Mouse (Mus musculus) embryonic facial prominence, embryonic 12.5 days (tissue): ENCODE results near the gene Tbxas1. TPM values are rescaled to one million over a fixed set of nuclear protein-coding genes. Genes with fewer than 3 reads are reported as not detected.
A peak's percentile ranks its signal among the peaks of the same experiment; 100 is the strongest.

Source experiments
- ATAC-seq: fragments of 200-750 bp; cut with Nextera tagmentation; 2 replicates; pipeline ENCODE4 v1.8.0; 2017; ENCODE audit not compliant: insufficient number of reproducible peaks, insufficient read depth, low FRiP score, low TSS enrichment
- H3K27ac ChIP-seq: fragments of 300-500 bp; sonication (generic); 2 replicates; pipeline ENCODE4 v1.5.1; 2016; ENCODE audit warnings: mild to moderate bottlenecking
- H3K27me3 ChIP-seq: fragments of 300-500 bp; sonication (generic); 2 replicates; pipeline ENCODE4 v1.6.1; 2016; ENCODE audit warnings: mild to moderate bottlenecking, moderate library complexity
- H3K36me3 ChIP-seq: fragments of 300-500 bp; sonication (generic); 2 replicates; pipeline ENCODE4 v1.6.1; 2016; ENCODE audit warnings: mild to moderate bottlenecking
- H3K4me1 ChIP-seq: fragments of 300-500 bp; sonication (generic); 2 replicates; pipeline ENCODE4 v1.6.1; 2016
- H3K4me2 ChIP-seq: fragments of 300-500 bp; sonication (generic); replicated peaks from 2 replicates; pipeline ENCODE4 v1.6.1; 2016; ENCODE audit warnings: mild to moderate bottlenecking, moderate library complexity
- H3K4me3 ChIP-seq: fragments of 300-500 bp; sonication (generic); 2 replicates; pipeline ENCODE4 v1.5.1; 2016; ENCODE audit warnings: mild to moderate bottlenecking
- H3K9ac ChIP-seq: fragments of 300-500 bp; sonication (generic); 2 replicates; pipeline ENCODE4 v1.6.1; 2016; ENCODE audit warnings: mild to moderate bottlenecking, moderate library complexity
- H3K9me3 ChIP-seq: fragments of 300-500 bp; sonication (generic); 2 replicates; pipeline ENCODE4 v1.6.1; 2016; ENCODE audit warnings: mild to moderate bottlenecking, moderate library complexity
- WGBS: fragments of 180-500 bp; shearing (Covaris S2); methylation state at CpG from one replicate; pipeline ENCODE4 v1.1.7; 2016; 5-methylcytosine and 5-hydroxymethylcytosine counted together
- polyA plus RNA-seq: library from polyadenylated mRNA; unstranded; fragments of >200 nt; fragmentation: Nextera tagmentation; extraction: Ambion mirVana; gene quantifications from 2 replicates; pipeline ENCODE4 v1.2.1, GENCODE M21; 2016

Tbxas1 gene
- polyA plus RNA-seq: 1.4 and 2.2 TPM in 2 replicates

DNA sequence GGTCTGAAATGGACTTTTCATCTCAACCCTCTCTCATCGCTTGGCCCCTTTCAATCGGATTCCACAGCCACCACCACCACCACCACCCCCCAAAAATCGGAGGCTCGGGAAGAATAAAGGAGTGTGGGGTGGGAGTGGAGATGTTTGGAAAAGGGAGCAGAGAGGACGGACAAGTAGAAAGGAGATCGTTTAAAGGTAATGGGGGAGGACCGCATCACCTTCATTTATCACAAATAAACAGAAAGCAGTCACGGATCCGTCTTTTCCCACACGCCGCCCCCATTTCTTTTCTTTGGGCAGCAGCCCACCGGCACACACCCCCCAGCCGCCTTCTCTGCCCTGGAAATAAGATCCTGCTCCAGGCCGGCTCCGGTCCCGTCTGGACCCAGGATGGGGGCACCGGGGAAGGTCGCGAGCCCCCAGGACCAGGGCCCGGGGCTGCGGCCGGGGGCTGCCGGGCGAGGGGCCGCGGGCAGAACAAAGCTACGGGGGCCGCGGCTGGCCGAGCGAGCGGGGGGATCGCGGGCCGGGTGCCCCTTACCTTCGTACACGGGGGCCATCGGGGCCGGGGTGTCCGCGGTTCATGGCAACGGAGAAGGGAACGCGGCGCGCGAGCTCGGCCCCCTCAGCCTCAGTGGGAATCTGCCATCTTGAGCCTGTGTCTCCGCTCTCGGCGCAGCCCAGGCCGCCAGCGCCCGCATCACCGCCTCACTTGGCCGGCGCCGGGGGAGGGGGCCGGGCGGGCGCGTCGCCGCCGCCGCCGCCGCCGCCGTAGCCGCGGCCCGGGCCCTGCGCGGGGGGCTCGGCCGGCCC is at the start of gene Tbxas1:
Gene Tbxas1, plus strand, starts transcription at position 147 of the 813 bp plus-strand sequence.
- peak within 1 kb of the TSS; percentile 99 for H3K4me3 ChIP-seq
- H3K9ac ChIP-seq: peak within 1 kb of the TSS; percentile 98
- WGBS: 1% methylated on average over 62 of the region's 77 CpGs
- H3K4me2 ChIP-seq: peak within 1 kb of the TSS; percentile 59
- peaks cover 27% of the 10 kb centered on the region for H3K4me1 ChIP-seq
- H3K9me3 ChIP-seq: no peaks in the 10 kb centered on the region
- H3K36me3 ChIP-seq: no peaks in the 10 kb centered on the region
- H3K27me3 ChIP-seq: no peaks in the 10 kb centered on the region
- H3K27ac ChIP-seq: peak within 1 kb of the TSS; percentile 94
- no peak; the same call in 1 of the 2 replicates for ATAC-seq

DNA sequence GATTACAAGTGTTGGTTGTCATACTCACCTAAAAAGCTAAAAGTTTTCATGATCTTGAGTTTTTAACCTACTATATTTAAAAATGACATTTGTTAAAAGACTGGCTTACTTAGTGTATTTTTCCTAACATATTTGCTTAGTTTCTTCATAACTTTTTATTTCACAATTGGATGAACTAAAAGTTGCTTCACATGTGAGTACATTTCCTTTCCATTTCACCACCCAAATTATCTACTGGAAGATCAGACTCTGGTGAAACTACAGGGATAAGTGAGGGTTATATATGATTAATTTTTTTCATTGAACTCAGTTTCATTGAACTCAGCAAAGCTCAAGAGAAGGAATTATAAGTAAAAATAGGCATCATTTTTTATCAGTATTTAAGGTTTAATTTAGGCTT is 49.3 kb upstream of the Tbxas1 start:
- Histone ChIP-seq H3K4me3 (no peak overlapping the region), H3K4me2 (no peak overlapping the region), H3K4me1 (no peaks in the 10 kb centered on the region; the same call in 1 of the 2 replicates), H3K9ac (no peak overlapping the region), H3K27ac (no peak overlapping the region), H3K27me3 (no peaks in the 10 kb centered on the region), H3K9me3 (no peaks in the 10 kb centered on the region), H3K36me3 (no peaks in the 10 kb centered on the region)
- ATAC-seq: no peak

DNA sequence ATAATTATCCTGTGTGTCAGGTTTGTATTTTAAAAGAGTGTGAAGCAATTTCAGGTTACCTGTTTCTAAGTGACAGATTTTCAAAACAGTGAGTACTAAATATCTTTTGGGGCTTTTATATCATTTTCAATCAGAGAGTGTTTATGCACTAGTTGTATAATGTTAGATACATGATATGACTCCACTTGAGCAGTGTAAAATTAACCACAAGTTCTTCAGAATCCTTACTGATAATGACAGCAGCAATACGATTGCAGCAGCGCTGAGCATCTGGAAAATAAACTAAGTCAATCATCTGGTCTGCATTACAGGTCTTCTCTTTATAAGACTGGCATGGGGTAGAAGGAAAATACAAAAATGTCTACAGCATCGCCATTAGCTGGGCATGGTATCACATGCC is 48.3 kb upstream of the Tbxas1 start:
- no peak for ATAC-seq
- Histone ChIP-seq H3K4me1 (peaks cover 4% of the 10 kb centered on the region), H3K9me3 (no peaks in the 10 kb centered on the region), H3K27me3 (no peaks in the 10 kb centered on the region), H3K4me2 (no peak overlapping the region), H3K27ac (no peak overlapping the region), H3K36me3 (no peaks in the 10 kb centered on the region), H3K4me3 (no peak overlapping the region), H3K9ac (no peak overlapping the region)
- 46% methylated on average over 3 of the region's 3 CpGs for WGBS

DNA sequence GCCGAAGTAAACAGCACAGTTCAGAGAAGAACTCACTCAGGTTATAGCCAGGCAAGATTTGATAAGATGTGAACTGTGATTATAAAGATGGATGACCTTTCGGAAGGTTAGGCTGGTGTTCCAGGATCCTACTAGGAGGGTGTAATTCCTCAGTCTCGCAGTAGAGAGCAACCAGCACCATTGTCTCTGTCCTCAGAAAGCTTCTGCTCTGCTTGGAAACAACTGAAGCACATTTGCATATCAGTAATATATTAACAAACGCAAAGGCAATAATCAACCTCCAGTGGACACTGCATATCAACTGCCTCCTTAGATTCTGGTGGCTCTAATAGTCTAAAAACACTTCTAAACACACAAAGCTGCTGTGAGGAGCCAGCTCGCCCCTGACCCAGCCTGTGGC is 47.8 kb upstream of the Tbxas1 start:
- no peaks in the 10 kb centered on the region for H3K9me3 ChIP-seq
- no peak for ATAC-seq
- WGBS: 73% methylated on average over 5 of the region's 5 CpGs

DNA sequence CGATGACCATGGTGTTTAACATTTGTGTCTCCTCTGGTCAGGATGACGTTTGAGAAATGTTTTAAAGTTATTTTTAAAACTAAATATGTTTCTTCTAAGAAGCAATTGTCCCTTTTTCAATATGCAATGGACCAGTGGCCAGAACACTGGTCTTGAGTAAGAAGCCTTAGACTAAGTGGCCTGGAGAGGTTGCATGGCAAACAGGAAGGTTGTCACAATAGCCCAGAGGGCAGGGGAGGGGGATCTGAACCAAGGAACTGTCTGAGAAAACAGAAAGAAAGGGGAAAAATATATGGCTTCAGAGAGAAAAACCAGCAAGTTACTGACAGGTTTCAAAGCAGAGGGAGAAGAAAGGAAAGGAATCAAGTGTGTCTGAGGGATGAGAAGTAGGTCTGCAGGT is 47.0 kb upstream of the Tbxas1 start:
- Histone ChIP-seq H3K4me3 (no peak overlapping the region), H3K4me1 (peaks cover 14% of the 10 kb centered on the region), H3K27ac (no peak overlapping the region), H3K9me3 (no peaks in the 10 kb centered on the region), H3K36me3 (no peaks in the 10 kb centered on the region), H3K4me2 (no peak overlapping the region), H3K9ac (no peak overlapping the region), H3K27me3 (no peaks in the 10 kb centered on the region)
- no peak for ATAC-seq
- 85% methylated on average over 2 of the region's 2 CpGs for WGBS

More for the DNA sequence above, 47.8 kb upstream of the Tbxas1 start:
- no peak overlapping the region for H3K4me3 ChIP-seq
- no peaks in the 10 kb centered on the region for H3K36me3 ChIP-seq
- no peak overlapping the region for H3K27ac ChIP-seq
- no peak overlapping the region for H3K9ac ChIP-seq
- peaks cover 8% of the 10 kb centered on the region for H3K4me1 ChIP-seq
- no peaks in the 10 kb centered on the region for H3K27me3 ChIP-seq
- no peak overlapping the region for H3K4me2 ChIP-seq

DNA sequence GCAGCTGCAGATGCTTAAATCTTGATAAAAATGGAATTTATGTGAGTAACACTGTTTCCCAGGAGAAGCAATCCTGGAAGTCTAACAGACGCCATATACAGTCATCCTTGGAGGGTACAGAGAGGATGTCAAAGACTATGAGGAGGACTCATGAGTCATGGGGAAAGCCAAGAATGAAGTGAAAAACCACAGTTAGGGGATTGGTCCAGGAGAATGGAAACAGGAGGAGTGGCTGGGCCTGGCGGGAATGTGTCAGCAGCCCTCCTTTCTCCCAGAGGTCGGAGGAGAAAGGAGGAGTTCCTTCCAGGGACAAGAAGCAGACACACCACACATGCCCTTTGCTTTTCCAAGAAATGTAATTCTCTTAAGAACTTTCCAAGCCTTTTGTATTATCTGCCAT is 45.8 kb upstream of the Tbxas1 start:
- peaks cover 14% of the 10 kb centered on the region for H3K4me1 ChIP-seq
- no peaks in the 10 kb centered on the region for H3K36me3 ChIP-seq

DNA sequence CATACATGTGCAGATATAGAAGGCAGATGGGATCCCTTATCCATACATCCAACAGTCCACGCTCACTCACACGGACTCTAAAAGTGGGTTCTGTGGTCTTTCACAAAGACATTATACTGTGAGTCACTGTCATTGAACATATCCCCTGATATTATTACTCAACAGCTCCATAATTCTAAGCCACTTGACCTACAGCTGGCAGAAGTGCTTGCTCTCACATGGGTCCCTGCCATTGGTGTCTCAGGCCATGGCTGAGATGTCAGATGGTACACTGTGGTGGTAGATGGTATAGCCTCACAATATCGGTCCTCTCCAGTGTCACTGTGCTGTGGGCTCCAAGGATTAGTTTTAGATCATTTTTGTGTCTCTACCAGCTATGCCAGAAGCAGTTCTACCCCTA is 41.5 kb upstream of the Tbxas1 start:
- Histone ChIP-seq H3K9ac (no peak overlapping the region), H3K27me3 (no peaks in the 10 kb centered on the region), H3K27ac (no peak overlapping the region), H3K9me3 (no peaks in the 10 kb centered on the region), H3K36me3 (no peaks in the 10 kb centered on the region), H3K4me3 (no peak overlapping the region), H3K4me2 (no peak overlapping the region), H3K4me1 (peaks cover 18% of the 10 kb centered on the region)
- WGBS: 92% methylated on average over 3 of the region's 3 CpGs
- no peak for ATAC-seq

More for the DNA sequence above, 45.8 kb upstream of the Tbxas1 start:
- H3K27ac ChIP-seq: no peak overlapping the region
- WGBS: 71% methylated on average over 3 of the region's 3 CpGs
- H3K27me3 ChIP-seq: no peaks in the 10 kb centered on the region
- ATAC-seq: no peak
- no peak overlapping the region for H3K4me3 ChIP-seq
- no peak overlapping the region for H3K9ac ChIP-seq
- no peak overlapping the region for H3K4me2 ChIP-seq
- H3K9me3 ChIP-seq: no peaks in the 10 kb centered on the region

DNA sequence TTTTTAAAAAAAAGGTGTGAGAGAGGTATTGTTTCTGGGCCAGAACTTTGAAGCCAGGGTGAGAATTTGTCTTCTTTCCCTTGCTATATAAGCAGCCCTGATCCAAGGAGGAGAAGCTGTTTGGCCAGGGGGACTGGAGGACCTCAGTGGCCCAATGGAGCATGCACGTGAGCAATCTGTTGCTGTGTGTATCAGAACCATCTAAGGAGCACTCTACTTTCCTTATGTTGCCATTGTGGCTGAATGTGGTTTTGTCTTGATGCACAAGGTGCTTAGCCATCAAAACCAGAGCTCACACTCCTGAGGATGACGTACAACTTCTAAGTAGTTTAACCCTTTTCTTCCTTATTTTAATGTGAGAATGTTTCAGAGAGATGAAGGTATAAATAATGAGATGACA is 40.5 kb upstream of the Tbxas1 start:
- Histone ChIP-seq H3K27ac (no peak overlapping the region), H3K9ac (no peak overlapping the region), H3K4me1 (peaks cover 18% of the 10 kb centered on the region), H3K27me3 (no peaks in the 10 kb centered on the region), H3K4me3 (no peak overlapping the region), H3K4me2 (no peak overlapping the region), H3K9me3 (no peaks in the 10 kb centered on the region), H3K36me3 (no peaks in the 10 kb centered on the region; the same call in 1 of the 2 replicates)
- 71% methylated on average over 2 of the region's 2 CpGs for WGBS
- ATAC-seq: no peak

DNA sequence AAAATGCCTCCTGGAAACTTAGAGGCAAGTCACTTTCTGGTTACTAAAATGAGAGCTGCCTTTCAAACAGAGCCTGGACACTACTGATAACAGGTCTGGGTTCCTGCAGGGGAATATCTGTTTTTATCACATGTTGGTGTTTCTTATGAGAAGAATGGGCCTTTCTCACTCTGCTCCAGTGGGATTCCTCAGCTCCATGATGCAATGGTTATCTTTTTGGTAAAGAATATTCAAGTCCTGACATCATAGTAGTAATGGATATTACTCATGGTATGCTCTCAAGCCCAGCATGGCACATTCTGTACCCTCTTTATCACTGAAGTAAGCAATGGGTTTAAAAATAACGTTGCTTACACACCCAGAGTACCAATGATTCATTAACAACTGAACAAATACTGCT is 40.0 kb upstream of the Tbxas1 start:
- Histone ChIP-seq H3K4me2 (no peak overlapping the region), H3K4me1 (peaks cover 18% of the 10 kb centered on the region), H3K27ac (no peak overlapping the region), H3K4me3 (no peak overlapping the region), H3K36me3 (no peaks in the 10 kb centered on the region; the same call in 1 of the 2 replicates), H3K9me3 (no peaks in the 10 kb centered on the region), H3K27me3 (no peaks in the 10 kb centered on the region), H3K9ac (no peak overlapping the region)
- ATAC-seq: no peak
- 90% methylated on average over 1 of the region's 1 CpGs for WGBS

DNA sequence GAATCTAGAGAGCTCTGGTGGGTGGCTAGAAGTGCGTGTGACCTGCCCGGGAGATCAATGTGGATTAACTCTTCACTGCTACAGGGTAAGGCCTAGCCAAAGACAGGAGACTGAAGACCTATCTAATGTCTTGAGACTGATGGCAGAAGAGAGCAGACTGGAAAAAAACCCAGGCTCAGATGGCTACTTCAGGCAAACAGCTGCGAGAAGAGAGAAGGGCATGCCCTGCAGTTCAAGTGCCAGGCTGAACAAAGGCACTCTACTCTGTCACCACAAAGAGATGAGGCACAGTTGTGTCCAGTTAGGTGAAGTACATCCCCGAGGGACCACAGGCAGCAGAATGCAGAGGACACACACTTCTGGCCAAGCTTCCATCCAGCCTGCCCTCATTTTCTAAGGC is 37.1 kb upstream of the Tbxas1 start:
- Histone ChIP-seq H3K4me2 (no peak overlapping the region), H3K27ac (no peak overlapping the region), H3K9ac (no peak overlapping the region), H3K9me3 (no peaks in the 10 kb centered on the region), H3K4me1 (0 out of 2 replicates have a peak, but pooled peaks cover 5% of the 10 kb centered on the region), H3K4me3 (no peak overlapping the region), H3K36me3 (no peaks in the 10 kb centered on the region; the same call in 1 of the 2 replicates), H3K27me3 (no peaks in the 10 kb centered on the region)
- ATAC-seq: no peak
- 77% methylated on average over 4 of the region's 4 CpGs for WGBS

DNA sequence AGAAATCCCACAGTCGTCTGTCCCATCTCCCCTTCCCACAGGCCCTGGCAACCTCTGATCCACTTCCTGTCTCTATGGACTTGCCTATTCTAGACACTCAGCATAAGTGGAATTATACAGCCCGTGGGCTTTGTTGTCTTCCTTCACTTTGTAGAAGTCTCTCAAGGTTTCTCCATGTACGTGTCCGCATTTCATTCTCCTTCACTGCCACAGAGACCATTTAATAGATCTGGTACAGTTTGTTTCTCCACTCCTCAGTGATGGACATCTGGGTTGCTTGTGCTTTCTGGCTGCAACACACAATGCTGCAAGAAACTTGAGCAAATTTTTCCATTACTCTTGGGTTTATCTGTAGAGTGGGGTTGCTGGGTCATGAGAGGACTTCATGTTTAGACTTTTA is 35.3 kb upstream of the Tbxas1 start:
- WGBS: 68% methylated on average over 4 of the region's 4 CpGs
- Histone ChIP-seq H3K4me2 (no peak overlapping the region), H3K36me3 (no peaks in the 10 kb centered on the region; the same call in 1 of the 2 replicates), H3K4me3 (no peak overlapping the region), H3K27me3 (no peaks in the 10 kb centered on the region), H3K27ac (no peak overlapping the region), H3K9me3 (no peaks in the 10 kb centered on the region), H3K9ac (no peak overlapping the region), H3K4me1 (0 out of 2 replicates have a peak, but pooled peaks cover 5% of the 10 kb centered on the region)
- ATAC-seq: no peak

DNA sequence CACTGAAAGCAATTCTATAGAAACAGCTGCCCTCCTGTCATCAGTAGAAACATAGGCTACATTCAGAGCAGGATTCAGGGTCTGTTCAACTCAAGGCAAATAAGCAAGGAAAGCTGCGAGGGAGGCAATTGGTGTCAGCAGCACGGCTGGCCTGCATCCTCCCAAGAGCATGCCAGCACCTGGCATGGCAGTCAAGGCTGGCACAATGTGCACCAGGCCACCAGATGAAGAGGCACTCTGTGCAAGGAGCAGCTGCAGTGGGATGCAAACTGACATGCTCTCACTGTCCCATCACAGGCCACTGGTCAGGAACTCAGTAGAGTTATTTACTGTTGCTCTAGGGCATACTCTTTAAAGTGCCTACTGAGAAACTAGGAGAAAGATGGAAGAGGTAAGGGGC is 34.8 kb upstream of the Tbxas1 start:
- 0 out of 2 replicates have a peak, but pooled peaks cover 6% of the 10 kb centered on the region for H3K4me1 ChIP-seq
- H3K4me3 ChIP-seq: no peak overlapping the region
- H3K9me3 ChIP-seq: no peaks in the 10 kb centered on the region
- H3K4me2 ChIP-seq: no peak overlapping the region
- H3K27ac ChIP-seq: no peak overlapping the region
- 79% methylated on average over 2 of the region's 2 CpGs for WGBS
- H3K9ac ChIP-seq: no peak overlapping the region
- H3K36me3 ChIP-seq: no peaks in the 10 kb centered on the region; the same call in 1 of the 2 replicates
- no peaks in the 10 kb centered on the region for H3K27me3 ChIP-seq
- ATAC-seq: no peak
